Mouse (Mus musculus) kidney, embryonic 14.5 days (tissue): Measurements from ENCODE around the gene Supt4a. TPM values are rescaled to one million over a fixed set of nuclear protein-coding genes. Genes with fewer than 3 reads are reported as not detected.

Experiments used
- ATAC-seq: fragments of 200-750 bp; cut with Nextera tagmentation; 2 replicates; pipeline ENCODE4 v1.8.0; 2017; ENCODE audit warnings: moderate number of reproducible peaks, mild to moderate bottlenecking, moderate TSS enrichment, moderate library complexity; ENCODE audit not compliant: low FRiP score, low TSS enrichment
- H3K27ac ChIP-seq: fragments of 300-500 bp; sonication (generic); 2 replicates; pipeline ENCODE4 v1.5.1; 2014; ENCODE audit warnings: low read depth, mild to moderate bottlenecking, low read length, moderate library complexity, mixed read lengths
- H3K27me3 ChIP-seq: fragments of 300-500 bp; sonication (generic); 2 replicates; pipeline ENCODE4 v1.6.1; 2014; ENCODE audit warnings: mild to moderate bottlenecking, low read length; ENCODE audit not compliant: control insufficient read depth, insufficient read depth
- H3K36me3 ChIP-seq: fragments of 300-500 bp; sonication (generic); 2 replicates; pipeline ENCODE4 v1.6.1; 2014; ENCODE audit warnings: low read length, mixed read lengths; ENCODE audit not compliant: control insufficient read depth, insufficient read depth
- H3K4me1 ChIP-seq: fragments of 300-500 bp; sonication (generic); 2 replicates; pipeline ENCODE4 v1.6.1; 2014; ENCODE audit warnings: low read length, mixed read lengths; ENCODE audit not compliant: control insufficient read depth, insufficient read depth
- H3K4me2 ChIP-seq: fragments of 300-500 bp; sonication (generic); replicated peaks from 2 replicates; pipeline ENCODE4 v1.6.1; 2014; ENCODE audit warnings: low read depth, mild to moderate bottlenecking, low read length
- H3K4me3 ChIP-seq: fragments of 300-500 bp; sonication (generic); 2 replicates; pipeline ENCODE4 v1.5.1; 2014; ENCODE audit warnings: mild to moderate bottlenecking, low read length
- H3K9ac ChIP-seq: fragments of 300-500 bp; sonication (generic); 2 replicates; pipeline ENCODE4 v1.6.1; 2014; ENCODE audit warnings: low read depth, mild to moderate bottlenecking, low read length, moderate library complexity
- H3K9me3 ChIP-seq: fragments of 300-500 bp; sonication (generic); 2 replicates; pipeline ENCODE4 v1.6.1; 2016; ENCODE audit warnings: low read length; ENCODE audit not compliant: control insufficient read depth
- WGBS: fragments of 180-500 bp; shearing (Covaris S2); extraction: QIAGEN DNeasy Blood & Tissue Kit; methylation state at CpG from one replicate; pipeline ENCODE4 v1.1.7; 2014; 5-methylcytosine and 5-hydroxymethylcytosine counted together
- microRNA counts: library from miRNA; unstranded; fragments of <30 nt; microRNA quantifications from one replicate; lab custom pipeline; 2017
- microRNA-seq: library from miRNA; unstranded; fragments of <30 nt; microRNA quantifications from one replicate; pipeline ENCODE4, GENCODE M21; 2016
- polyA plus RNA-seq: library from polyadenylated mRNA; unstranded; fragments of >200 nt; fragmentation: Nextera tagmentation; extraction: Ambion mirVana; gene quantifications from 2 replicates; pipeline ENCODE4 v1.2.1, GENCODE M21; 2014

Supt4a gene
- polyA plus RNA-seq, 1 experiment from 2014 or later: 188 TPM

GRCm38 (mm10) chr11:87790088-87790487 lies 52.7 kb downstream of the Supt4a start:
- Histone ChIP-seq H3K36me3 (no peaks in the 10 kb centered on the region), H3K27ac (no peak overlapping the region), H3K4me3 (no peak overlapping the region), H3K4me1 (no peaks in the 10 kb centered on the region), H3K27me3 (no peaks in the 10 kb centered on the region), H3K4me2 (no peak overlapping the region), H3K9me3 (no peaks in the 10 kb centered on the region), H3K9ac (no peak overlapping the region)
- ATAC-seq: no peak
- 85% methylated on average over 6 of the region's 6 CpGs for WGBS

MicroRNAs within 50 kb of the gene (microRNA counts, 519-probe panel; counts per million panel counts)
- microRNA mmu-miR-142-3p (lab: Ali Mortazavi, UCI): 5,425 counts per million, percentile 50 among the panel's probes with 10 or more counts
- microRNA mmu-miR-142-5p (lab: Ali Mortazavi, UCI): 5,179 counts per million, percentile 45 among the panel's probes with 10 or more counts

Small RNAs within 50 kb of the gene (microRNA-seq; reads per million reads assigned to microRNA genes)
- gene Mir142: not detected
- gene Mir142b: not detected

Other genes with a start within 250 kb of the Supt4a start
- not detected in 2 replicates for gene Gm11492, start 170.9 kb upstream of the Supt4a start, polyA plus RNA-seq
- 35.6 and 37.9 TPM in 2 replicates for gene Sept4, start 168.6 kb upstream of the Supt4a start, polyA plus RNA-seq
- gene Mtmr4, start 145.4 kb upstream of the Supt4a start, polyA plus RNA-seq: 20.2 and 44.3 TPM in 2 replicates
- 0.23 and 0.24 TPM in 2 replicates for gene Hsf5, start 120.4 kb upstream of the Supt4a start, polyA plus RNA-seq
- gene Rnf43, start 74.8 kb upstream of the Supt4a start, polyA plus RNA-seq: 5.9 and 10.4 TPM in 2 replicates
- gene Tspoap1, start 23.0 kb downstream of the Supt4a start, polyA plus RNA-seq: 3.0 and 4.2 TPM in 2 replicates
- 0.41 TPM in 1 of 2 replicates, not detected in the other for gene Mpo, start 56.0 kb downstream of the Supt4a start, polyA plus RNA-seq
- 0.10 TPM in 1 of 2 replicates, not detected in the other for gene Lpo, start 90.7 kb downstream of the Supt4a start, polyA plus RNA-seq
- gene Mks1, start 115.7 kb downstream of the Supt4a start, polyA plus RNA-seq: 10.0 and 15.6 TPM in 2 replicates
- 0.07 and 0.08 TPM in 2 replicates for gene Epx, start 138.0 kb downstream of the Supt4a start, polyA plus RNA-seq
- not detected in 2 replicates for gene Olfr462, start 154.7 kb downstream of the Supt4a start, polyA plus RNA-seq
- gene Olfr463, start 159.8 kb downstream of the Supt4a start, polyA plus RNA-seq: not detected in 2 replicates
- gene Olfr464, start 183.4 kb downstream of the Supt4a start, polyA plus RNA-seq: not detected in 2 replicates
- gene Dynll2, start 250.0 kb downstream of the Supt4a start, polyA plus RNA-seq: 18.7 and 23.6 TPM in 2 replicates